Mouse (Mus musculus) embryo, embryonic 11 days (tissue): ENCODE data around the gene Ccdc14.
"Not testable (repeated sequence)": the region's sequence is repeated elsewhere in the genome, so short reads cannot be mapped to it uniquely, and the experiment has no call there.

Experiments used
- DNase-seq: peaks from one replicate; pipeline ENCODE4 v3.0.0-alpha.2; 2015

Ccdc14 gene

DNA sequence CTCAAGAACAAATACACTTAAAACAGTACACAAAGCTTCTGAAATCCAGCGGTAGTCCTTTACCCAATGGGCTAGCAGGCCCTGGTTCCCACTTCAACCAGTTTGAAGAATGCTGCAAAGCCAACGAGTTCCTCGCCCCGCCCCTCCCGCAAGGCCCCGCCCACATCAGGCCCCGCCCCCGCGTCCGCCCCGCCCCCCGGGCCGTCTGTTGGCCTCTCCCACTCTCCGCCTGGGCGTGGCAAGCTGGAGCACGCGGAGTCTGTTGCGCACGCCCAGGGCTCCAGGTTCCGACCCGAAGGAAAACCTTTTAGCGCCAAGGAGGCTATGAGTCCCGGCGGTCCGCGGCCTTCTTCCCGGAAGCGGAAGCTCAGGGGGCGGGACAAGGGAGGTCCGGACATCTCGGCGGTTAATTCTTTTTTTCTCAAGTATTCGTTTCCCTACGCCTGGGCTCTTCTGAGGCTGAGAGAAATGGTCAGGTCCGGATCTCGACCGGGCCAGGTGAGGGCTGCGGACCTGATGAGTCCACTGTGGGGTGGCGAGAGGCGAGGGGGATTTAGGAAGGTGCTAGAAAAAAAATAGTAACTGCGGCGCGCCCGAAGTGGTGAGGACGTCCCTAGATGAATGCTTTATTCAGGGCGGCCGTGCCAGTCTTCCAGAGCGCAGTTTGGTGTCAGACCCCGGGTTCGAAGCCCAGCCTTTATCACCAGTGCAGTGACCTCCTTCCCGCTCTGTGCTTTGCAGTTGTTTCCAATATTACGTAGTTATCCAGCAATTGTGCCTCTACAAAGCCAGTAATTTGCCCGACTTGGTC, at the start of gene Ccdc14:
Ccdc14 (plus strand) TSS at position 283 of the 811 bp plus-strand sequence.
- DNase-seq, result peak; percentile 96

DNA sequence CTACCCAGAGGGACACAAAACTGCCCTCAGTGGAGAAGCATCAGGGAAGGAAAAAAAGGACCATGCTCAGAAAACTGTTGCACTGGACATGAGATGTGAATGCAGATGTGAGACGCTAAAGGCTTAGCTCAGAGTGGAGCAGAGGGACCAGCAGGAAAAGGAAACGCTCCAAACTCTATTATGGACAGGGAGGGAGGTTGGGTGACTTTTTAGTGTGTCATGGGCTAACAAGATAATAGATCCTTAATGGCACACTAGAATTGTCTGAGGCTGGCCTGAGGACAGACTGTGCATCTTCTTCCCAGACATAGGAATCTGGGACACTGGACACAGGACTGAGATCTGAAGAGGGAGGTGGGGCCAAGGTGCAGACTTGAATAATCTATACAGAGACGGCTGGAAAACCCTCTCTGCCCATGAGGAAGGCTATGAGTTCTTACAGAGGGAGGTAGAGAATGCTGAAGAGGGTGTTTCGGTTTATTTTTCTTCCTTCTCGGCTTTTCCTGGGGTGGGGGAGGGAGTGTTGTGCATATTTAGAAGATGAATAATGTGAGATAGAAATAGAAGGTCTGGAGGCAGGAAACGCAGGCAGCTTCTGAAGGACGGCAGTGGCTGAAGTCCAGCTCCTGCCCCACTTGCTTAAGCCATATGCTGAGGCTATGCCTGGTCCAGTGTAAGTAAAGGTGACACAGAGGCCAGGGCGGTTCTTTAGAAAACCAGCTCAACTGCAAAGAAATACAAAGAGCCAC, 46.7 kb upstream of the Ccdc14 start:
- DNase-seq, result no peak

DNA sequence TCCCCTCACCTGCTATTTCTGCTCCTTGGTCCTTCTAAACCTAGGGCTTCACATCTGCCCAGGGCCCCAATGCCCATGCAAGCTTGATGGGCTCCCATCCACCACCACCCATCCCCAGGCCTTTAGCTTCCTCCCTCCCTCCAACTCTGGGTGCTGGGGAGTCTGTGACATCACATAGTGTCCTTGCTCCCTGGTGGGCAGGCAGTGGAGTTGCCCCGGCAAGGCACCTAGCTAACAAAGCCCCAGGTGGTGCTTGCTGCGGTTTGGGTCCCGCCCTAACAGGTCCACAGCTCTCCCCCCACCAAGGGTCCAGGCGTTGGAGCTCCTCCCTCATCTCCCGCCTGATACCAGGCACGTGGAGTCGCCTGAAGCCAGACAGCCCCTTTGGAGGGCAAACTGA, 40.8 kb upstream of the Ccdc14 start, which contains the start of gene Ropn1:
Ropn1 (plus strand) TSS at position 301 of the 400 bp plus-strand sequence.
- DNase-seq, result no peak

DNA sequence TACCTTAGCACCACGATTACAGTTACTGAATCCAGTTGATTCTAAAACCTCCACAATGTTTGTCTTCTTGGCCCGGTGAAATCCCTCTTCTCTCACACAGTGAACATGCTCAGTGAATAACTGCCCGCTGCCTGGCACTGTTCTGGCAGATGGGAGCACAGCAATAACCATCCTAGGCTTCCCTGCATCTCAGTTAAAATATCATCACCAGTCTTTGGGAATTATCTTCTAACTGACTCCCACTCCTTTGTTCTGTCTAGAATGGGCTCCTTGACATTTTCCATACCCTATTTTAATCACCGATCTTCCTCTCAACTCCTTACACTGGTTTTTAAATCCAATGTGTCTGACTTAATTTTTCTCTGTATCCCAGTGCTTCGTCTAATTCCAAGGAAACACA, 37.4 kb upstream of the Ccdc14 start:
- no peak for DNase-seq

DNA sequence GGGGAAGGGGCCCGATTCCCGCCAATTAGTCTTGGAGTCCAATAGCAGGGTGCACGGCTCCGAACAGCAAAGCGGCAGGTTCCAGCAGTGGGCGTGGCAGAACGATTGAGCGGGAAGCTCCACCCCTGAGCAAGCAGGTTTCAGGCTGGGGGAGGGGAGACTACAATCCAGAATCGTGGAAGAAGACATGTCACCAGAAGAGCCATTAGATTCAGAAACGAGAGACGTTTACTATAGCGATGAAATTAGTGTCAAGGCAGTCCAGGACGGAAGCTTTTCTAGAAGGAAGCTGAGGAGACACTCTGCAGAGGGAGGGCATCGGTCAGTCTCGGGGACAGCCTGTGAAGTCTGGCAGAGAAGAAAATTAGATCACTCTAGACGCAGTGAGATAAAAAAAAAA, 32.9 kb upstream of the Ccdc14 start:
- peak; percentile 37 for DNase-seq

DNA sequence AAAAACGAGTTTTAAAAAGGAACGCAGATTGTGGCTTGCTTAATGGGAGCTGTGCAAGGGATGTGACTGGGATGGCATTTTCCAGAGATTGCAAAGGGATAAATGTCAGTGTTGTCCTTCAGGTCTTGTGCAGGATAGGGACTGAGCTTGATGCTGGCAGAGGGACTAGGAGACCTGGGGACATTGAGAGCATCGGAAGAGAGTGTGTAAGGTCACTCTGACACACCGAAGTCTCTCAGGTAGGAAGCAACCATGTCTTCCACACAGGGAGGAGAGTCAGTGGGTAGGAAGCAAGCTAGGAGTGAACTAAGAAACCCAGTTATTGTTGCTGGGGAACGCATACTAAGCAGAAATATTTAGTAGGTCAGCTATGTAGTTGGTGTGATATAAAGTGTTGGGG, 32.4 kb upstream of the Ccdc14 start:
- DNase-seq, result no peak

DNA sequence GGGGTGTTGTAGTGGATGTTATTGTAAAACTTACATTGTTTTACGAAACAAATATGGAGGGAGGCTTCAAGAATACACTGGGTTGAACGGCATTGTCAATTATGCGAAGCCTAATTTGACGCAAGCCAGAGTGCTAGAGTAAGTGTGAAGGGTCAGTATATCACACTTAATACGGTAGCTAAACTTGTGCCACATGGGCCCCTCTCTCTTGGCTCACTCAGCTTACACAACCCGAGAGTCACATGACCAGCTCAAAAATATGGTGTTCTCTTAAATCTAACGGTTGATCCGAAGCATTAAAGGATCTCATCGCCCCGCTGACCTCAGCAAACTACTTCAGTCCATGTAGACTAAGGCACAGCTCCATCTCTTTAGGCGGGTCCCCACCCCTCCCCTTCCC, 32.0 kb upstream of the Ccdc14 start:
- peak; percentile 66 for DNase-seq

DNA sequence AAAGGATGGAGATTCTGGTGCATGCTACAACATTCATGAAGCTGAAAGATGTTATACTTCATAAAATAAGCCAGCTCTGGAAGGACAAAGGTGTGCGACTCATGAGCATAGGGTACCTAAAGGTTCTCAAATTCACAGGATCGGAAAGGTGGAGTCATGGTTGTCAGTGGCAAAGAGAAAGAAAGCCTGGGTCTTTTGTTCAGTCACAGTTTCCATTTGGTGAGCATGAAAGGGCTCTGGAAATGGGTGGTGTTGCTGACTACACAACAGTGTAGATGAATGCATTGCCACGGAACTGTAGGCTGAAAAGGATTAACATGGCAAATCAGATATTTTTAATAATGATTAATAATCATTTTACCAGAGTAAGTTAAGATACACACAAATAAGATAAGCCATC, 25.9 kb upstream of the Ccdc14 start:
- no peak for DNase-seq

DNA sequence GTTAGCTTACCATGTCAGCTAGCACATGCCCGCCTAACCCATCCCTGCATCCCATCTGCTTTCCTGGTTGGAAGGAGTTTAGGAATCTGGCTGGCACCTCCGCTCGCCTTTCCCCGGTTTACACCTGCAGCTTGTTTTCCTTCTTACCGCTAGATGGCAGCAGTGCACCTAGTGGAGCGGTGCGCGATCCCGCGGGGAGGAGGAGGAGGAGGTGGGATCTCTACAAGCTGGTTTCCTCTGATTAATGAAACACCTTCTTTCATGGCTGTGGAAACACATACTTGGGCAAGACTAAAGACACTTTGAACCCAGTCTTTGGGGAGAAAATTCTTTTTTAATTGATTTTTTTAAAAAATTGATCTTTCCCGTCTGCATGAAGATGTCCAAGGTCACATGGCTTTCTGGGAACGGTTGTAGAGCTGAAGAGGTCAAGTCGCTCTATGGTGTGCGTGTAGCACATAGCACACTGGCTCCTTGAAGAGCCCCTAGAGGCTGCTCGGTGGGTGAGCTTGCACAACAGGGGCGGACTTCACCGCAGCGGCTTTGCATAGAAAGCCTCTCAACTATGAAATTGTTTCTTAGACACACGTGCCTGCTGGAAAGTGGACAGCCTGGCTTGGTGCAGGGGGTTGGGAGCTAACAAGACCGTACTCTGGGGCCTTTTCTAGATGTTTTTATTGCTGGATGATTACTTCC, 23.2 kb upstream of the Ccdc14 start:
- DNase-seq, result peak; percentile 87

DNA sequence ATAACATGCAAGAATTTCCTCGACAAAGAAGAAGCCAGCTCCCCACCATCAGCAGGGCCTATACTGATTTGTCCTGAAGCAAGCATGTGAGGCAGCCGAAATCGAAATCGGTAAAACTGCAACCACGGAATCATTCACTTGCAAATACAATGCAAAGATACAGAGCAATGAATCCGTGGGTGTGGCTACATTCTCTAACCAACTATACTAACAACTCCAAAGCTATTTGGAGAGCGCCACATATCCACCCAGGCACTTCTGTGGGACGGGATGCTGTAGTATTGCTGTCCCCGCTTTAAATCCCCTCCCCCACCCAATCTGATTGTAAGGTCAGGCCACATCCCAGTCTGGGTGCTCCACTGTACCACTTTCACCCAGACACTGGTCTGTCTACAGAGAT, 22.1 kb upstream of the Ccdc14 start:
- no peak for DNase-seq

DNA sequence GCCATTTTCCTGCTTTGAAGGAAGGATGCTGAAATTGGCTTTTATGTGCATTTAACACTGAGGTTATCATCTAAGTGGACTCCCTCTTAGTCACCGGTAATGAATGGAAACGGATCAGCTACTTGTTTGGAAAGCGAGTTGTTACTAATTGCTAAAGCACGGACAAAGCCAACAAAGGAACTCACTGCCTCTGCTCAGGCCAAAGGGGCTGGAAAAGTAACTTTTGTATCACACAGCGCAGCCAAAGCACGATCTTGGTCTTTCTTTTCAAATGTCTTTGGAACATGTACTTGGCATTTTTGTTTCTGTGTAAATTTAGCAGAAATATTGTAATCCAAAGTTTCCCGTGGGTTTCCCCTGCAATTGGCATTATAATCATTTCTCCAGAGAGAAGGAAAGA, 18.4 kb upstream of the Ccdc14 start:
- no peak for DNase-seq

DNA sequence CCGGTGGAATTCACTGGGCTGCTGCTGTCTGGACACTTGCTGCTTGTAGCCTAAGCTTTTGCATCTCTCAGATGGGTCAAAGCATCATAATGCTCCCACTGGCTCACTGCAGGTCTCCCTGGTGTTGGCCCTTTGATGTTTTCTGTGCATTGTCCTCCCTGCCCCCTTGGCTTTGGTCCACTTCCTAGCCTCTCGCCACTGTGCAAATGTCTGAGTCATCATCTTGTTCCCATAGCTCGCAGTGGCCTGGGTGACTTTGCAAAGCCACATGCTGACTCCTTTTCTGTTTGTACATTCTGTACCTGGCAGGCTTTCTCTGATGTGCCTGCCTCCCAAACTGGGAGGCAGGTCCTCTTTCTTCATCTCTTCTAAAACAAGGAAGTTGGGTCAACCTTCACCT, 17.6 kb upstream of the Ccdc14 start:
- no peak for DNase-seq

DNA sequence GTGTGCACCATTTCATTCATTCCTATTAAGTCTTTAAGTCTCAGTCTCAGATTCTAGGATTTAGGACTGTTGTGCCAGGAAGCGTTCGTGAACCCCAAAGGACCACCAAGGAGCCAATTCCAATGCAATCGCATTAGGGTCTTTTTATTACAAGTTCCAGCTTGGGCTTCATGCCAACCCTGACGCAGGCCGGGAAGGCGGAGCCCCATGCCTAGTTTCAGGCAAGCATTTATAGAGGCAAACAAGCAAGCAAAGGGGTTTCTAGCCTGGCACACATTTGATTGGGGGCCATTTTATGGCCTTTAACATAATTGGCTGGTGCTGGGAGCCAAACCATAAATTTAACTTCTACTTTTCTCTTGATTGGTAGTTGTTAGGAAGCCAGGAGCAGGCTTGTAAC, 16.1 kb upstream of the Ccdc14 start:
- DNase-seq, result no peak

DNA sequence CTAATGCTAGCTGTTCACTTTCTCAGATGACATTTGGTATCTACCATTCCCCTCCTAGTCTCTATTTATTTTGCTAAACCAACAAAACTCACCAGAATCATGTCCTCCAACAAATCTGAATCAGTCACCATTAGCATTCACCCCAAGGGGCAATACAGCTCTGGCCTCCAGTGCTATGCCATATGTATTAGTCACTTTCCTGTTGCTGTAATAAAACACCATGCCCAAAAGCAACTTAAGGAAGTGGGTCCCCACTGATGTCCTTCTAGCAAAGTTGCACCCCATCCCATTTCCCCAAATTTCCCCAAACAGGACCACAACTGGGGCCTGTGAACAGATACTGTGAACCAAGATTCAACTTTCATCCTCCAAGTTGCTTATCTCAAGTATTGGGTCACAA, 8.6 kb upstream of the Ccdc14 start:
- DNase-seq, result no peak

DNA sequence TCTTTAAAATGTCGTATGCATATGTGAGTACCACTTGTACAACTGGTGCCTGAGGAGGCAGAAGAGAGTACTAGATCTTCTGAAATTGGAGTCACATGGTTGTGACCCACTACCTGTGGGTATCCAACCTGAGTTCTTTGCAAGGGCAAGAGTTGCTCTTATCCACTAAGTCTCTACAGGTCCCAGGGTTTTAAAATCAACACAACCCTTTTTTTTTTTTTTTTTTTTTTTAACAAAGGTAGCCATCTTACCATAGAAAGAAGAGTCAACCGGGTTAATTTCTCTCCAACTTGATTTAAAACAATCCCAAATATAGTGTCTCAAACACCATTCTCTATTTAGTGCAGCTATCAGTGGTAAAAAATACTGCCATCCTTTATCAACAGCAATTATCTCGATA, 537 bp upstream of the Ccdc14 start:
- no peak for DNase-seq

DNA sequence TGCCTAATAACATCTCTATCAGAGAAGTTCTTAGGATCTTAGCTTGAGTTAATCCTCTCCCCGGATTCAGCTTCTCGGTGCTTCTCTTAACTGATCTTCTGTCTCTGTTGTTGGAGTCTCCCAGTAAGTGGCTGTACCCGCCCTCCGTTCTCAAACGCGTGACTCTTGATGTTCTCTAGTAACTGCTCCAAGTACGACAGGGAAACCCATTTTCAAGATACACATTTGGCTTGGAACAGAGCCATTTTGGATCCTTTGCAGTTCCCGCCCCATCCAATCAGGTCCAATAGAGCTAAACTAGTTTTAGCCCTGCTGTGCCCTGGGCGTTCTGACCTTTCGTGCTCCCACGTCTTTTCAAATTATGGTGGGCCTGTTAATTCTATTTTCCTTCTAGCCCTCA, 740 bp downstream of the Ccdc14 start:
- DNase-seq, result peak; percentile 39

DNA sequence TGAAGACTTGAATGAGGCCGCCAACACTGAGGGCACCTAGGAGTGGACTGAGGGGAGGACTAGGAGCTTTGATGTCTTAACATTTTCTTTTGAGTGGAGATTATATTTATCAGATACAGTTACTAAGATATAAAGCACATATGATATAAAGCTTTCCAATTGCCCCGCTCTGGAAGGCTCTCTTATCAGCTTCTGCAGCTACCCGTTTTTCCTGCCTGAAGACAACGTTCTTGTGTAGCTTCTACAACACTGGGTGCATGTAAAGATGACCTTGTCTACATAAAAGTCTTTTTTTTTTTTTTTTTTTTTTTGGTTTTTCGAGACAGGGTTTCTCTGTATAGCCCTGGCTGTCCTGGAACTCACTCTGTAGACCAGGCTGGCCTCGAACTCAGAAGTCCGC, 4.1 kb downstream of the Ccdc14 start:
- no peak for DNase-seq

DNA sequence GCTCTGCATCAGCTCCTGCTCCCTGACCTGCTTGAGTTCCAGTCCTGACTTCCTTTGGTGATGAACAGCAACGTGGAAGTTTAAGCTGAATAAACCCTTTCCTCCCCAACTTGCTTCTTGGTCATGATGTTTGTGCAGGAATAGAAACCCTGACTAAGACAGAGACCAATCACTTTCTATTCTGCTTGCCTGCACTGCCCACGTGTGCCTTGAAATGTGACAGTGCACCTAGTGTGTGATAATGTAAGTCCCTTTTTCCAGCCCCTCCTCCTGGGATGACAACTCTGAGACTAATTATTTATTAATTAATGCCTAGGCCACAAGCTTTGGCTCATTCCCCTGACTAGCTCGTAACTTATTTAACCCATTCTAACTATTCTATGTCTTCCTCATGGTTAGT, 8.3 kb downstream of the Ccdc14 start:
- not testable (repeated sequence) for DNase-seq

DNA sequence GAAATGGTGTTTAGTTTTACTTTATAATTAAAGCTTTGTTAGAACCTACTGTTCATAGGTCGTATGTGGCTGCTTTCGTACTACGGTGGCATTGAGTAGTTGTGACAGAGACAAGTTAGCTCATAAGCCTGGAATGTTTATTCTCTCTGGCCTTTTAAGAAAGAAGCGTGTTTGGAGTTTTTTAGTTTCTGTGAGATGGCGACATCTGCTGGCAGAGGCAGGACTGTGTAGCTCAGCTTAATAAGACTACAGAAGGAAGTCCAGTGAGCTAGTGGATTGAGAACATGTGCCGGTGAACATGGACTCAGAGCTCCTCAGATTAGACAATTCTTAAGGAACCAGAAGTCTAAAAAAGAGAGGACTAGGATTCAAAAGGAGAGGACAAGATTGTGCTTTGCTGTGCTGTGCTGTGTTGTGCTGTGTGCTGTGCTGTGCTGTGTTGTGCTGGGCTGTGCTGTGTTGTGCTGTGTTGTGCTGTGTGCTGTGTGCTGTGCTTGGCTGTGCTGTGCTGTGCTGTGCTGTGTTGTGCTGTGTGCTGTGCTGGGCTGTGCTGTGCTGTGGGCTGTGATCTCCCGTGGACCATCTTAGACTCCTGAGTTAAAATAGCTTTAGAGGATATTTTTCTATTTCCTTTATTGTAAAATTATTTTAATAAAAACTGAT, 9.9 kb downstream of the Ccdc14 start:
- peak; percentile 83 for DNase-seq

DNA sequence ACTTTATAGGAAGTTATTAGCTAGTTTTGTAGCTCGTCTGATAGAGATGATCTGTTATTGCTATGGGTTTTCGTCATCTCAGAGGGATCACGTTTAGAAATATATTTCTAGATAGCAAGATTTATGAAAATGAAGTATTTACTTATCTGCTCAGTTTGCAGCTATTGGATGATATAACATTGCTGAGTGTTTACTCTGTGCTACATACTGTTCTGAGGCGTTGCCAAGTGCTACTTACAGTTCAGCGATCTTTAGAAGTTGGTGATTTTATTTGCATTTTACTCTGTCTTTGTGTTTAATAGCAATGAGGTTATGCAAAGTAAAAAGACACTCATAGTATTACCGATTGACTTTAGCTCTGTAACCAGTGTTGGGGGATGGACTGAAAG, 10.4 kb downstream of the Ccdc14 start:
- DNase-seq, result no peak

DNA sequence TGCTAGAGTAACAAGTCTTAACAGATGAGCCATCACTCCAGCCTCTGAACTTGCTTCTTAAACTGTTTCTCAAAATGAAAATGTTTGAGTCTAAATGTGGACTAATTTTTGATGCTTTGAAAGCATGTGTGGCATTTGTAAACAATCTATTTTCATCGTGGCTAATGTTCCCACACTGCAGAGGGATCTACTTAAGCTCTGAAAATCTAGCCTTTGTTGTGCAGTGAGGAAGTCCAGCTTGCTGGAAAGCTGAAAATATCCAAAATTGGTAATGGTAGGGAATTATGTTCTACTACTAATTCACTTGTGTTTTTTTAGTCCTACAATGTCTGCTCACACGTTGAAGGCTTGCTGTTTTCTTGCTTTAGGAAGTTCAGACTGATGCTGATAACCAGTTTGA, 15.6 kb downstream of the Ccdc14 start:
- no peak for DNase-seq

DNA sequence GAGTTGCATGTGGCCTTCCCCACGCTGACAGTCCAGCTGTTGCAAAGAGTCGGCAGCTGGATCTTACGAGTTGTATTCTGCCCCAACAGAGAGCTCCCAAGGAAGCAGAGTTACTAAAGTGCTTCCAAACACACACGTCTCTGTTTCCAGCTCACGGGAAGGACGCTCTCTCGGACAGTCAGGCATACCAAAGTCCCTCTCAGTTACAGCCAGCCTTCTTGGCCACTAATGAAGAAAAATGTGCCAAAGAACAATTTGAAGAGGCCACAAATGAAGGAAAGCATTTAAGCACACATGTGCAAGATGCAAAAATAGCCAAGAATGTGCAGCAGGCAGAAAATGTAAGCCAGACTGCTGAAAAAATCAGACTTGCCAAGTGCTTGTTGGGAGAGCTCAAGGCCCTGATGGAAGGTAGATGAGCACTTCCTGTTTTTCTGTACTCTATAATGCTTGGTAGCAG, 16.1 kb downstream of the Ccdc14 start:
- no peak for DNase-seq

DNA sequence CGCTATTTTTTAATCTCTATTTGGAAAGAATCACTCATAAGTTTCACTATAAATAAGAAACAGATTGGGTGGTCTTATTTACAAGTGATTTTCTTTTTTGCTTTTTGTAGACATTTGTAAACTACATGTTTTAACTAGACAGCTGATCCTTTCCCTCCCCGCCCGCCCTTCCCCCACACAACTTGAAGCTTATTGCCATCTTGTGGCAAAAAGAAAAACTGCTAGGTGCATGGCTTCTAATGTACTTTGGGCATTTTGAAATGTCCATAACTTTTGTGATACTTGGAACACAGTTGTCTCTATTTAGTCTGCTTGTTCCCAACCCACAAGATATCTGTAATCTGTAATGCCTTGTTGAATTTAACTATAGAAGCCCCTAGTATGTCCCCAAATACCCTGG, 21.1 kb downstream of the Ccdc14 start:
- DNase-seq, result peak; percentile 41
